Mouse (Mus musculus): ENCODE data around the gene Pp2d1.

Gene Pp2d1

DNA sequence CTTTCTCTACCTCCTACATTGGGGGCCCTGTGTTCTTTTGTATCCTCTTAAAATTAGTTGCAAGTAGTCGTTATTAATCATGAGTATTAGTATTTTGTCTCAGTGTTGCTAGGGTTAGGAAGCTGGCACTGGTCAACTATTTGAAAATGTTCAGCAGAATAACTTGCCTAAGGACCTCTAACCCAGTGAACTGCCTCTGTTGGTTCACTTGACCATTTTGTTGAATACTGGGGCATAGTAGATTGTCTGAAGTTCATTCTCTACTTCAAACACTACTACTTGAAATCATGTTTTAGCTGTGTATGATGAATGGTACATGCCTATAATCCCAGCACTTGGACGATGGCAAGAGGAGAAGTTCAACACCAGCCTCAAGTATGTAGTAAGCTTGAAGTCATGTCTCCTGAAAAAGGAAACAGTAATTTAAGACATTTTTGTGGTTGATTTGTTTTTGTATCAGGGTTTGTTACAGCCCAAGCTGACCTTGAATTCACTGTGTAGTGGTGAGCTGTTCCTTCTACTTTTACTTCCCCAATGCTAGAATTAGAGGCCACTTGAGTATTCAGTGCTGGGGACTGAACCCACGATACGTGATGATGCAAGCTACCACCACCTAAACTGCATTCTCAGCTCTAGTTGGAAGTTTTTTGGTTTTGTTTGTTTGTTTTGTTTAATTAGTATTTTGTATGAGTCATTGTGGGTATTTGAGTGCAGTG is 50.8 kb downstream of the Pp2d1 start:
- ATAC-seq (ENCODE audit: insufficient number of reproducible peaks, low FRiP score, low TSS enrichment) = no peak

DNA sequence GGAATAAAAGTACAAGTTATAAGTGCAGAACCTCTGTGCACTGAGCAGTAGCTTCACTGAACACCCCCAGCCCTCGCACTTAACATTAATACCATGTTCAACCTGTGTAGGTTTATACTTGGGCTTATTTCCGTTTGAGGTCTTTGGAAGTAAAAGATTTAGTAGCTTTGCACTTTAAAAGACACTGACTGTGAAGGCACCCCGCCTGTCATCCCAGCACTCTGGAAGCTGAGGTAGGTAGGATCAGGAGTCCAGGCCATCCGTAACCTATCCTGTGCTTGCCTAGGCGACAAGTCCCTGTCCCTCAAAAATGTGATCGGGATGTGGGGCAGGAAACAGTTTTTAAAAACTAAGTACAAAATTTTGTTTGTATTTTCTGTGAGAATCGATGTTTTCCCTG is 58.8 kb downstream of the Pp2d1 start:
- ATAC-seq (ENCODE audit: insufficient number of reproducible peaks, low FRiP score, low TSS enrichment) = no peak

DNA sequence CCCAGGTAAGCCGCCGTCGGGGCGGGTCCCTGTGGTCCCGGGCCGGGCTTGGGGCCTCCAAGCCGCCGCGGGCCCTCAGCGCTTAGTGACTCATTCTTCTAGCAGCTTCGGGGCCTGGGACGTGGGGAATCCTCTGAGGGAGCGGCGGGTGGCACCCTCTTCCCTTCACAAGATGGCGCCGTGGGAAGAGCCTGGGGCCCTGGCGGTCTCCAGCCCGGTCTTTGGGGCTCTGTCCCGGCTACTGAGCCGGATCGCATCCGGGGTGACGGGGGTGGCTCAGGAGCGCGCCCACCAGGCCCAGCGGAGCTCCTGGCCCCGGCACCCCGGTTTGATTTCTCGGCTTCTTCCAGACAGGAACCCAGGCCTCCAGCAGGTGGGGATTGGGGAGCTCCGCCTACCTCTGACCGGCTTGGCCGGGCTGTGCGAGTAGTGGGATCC is 59.6 kb downstream of the Pp2d1 start:
- peak; percentile 47 for ATAC-seq (ENCODE audit: insufficient number of reproducible peaks, low FRiP score, low TSS enrichment)

DNA sequence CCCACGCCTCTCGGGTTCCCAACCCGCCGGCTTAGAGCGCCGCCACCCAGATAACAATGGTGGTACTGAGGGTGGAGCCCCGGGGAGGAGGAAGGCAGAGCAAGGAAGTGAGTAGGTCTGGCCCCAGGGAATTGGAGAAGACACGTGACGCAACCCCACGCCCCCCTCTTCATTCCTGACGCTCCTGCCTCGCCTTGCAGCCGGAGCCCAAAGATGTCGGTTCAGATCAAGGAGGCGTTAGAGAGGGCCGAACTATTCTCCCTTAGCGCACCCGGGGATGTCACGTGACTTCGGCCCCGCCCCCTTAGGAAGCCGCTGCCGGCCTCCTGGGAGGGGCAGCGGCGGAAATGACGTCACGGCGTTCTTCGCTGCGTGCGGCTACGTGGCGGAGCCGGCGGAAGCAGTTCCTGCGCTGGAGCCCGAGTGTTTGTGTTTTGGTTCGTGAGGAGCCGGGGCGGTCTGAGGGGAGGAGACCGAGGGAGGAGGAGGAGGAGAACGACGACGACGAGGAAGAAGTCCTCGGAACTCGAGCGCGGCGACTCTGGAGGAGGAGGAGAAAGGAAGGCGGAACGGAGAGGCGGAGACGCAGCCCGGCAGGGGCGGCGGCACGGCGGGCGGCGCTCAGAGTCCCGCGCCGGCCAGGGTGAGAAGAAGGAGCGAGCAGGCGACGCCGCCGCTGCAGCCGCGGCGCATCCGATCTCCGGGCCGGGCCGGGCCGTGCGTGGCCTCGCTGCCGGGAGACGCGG is 60.2 kb downstream of the Pp2d1 start, which contains the start of gene Rab5a:
Rab5a (plus strand) TSS at position 377 of the 746 bp plus-strand sequence.
- ATAC-seq (ENCODE audit: insufficient number of reproducible peaks, low FRiP score, low TSS enrichment) = peak; percentile 93

DNA sequence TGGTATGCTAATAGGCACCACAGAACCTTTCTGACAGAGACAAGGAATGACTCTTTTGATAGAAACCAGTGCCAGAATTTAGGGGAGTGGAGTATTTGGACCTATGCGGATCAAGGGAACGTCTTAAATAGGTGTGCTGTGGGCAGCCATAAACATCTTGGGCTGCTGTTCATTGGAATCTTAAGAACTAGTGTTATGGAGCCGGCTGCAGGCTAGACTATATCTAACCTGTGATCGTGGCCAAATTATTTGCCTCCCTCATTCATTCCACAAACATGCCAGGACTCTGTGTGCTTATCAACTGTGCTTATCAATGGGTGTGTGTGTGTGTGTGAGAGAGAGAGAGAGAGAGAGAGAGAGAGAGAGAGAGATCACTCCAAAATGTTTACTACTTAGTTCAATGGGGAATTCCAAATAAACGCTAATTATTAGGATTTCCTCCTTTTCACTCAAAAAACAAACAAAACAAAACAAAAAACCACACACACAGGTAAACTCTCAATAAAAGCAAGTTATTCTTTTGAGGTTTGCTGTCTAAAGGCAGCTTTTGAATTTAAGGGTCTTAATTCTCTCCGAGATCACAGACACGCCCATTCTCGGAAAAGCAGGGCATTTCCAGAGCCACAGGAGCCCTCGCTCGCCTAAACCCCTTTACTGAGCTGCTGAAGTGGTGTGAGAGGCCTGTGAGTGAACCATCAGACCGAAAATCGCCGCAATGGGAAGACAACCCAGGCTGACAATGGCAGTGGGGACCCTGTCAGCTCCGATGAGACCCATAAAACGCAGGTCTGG is 61.0 kb downstream of the Pp2d1 start:
- ATAC-seq (ENCODE audit: insufficient number of reproducible peaks, low FRiP score, low TSS enrichment) = no peak

DNA sequence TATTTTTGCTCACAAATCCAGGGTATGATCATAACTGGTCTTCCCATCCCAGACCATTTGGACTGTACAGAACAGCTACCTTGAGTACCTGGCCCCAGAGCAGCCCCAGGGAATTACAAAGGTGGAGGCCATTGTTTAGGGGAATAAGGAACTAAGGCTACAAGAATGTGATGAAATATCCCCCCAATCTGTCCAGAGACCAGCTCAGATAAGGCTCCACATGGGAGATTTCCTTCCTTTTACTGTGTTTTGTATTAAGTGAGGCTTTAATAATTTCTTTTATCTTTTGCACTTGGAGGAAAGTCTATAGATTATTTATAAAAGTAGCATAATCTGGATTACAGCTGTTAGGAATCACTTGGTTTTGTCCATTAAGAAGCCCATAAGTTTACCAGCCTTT is 70.6 kb downstream of the Pp2d1 start:
- ATAC-seq (ENCODE audit: insufficient number of reproducible peaks, low FRiP score, low TSS enrichment) = no peak

DNA sequence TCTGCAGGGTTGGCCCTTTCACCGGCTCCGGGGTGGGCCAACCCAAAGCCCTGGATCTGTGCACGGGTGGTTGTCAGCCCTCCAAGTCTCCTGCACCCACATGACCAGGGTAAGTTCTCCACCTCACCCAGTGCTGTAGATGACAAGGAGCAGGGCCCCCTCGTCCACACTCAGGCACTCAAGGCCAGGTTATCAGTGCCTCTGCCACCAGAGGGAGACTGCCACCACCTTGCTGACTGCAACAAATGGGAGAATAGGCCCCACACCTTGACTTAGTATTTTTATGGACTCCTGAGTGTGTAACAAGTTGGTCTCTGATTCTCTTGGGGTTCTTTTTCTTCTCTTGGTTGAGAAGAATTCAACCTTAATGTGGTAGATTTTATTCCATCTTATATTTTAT is 73.7 kb downstream of the Pp2d1 start:
- no peak for ATAC-seq (ENCODE audit: insufficient number of reproducible peaks, low FRiP score, low TSS enrichment)

DNA sequence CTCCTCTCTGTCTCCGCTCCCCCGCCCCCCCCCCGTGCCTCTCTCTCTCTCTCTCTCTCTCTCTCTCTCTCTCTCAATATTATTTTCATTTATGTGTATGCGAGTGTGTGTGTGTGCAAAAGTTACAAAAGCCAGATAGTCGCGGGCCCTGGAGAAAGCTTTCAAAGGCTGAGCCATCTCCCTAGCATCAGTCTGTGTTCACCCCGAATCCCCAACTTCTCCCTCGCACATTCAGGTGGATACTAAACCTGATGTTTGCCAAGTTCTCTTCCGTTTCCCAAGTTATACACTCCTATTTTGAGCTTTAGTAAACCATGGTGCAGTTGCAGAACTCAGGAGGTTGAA is 75.8 kb downstream of the Pp2d1 start:
- ATAC-seq (ENCODE audit: insufficient number of reproducible peaks, low FRiP score, low TSS enrichment) = no peak

DNA sequence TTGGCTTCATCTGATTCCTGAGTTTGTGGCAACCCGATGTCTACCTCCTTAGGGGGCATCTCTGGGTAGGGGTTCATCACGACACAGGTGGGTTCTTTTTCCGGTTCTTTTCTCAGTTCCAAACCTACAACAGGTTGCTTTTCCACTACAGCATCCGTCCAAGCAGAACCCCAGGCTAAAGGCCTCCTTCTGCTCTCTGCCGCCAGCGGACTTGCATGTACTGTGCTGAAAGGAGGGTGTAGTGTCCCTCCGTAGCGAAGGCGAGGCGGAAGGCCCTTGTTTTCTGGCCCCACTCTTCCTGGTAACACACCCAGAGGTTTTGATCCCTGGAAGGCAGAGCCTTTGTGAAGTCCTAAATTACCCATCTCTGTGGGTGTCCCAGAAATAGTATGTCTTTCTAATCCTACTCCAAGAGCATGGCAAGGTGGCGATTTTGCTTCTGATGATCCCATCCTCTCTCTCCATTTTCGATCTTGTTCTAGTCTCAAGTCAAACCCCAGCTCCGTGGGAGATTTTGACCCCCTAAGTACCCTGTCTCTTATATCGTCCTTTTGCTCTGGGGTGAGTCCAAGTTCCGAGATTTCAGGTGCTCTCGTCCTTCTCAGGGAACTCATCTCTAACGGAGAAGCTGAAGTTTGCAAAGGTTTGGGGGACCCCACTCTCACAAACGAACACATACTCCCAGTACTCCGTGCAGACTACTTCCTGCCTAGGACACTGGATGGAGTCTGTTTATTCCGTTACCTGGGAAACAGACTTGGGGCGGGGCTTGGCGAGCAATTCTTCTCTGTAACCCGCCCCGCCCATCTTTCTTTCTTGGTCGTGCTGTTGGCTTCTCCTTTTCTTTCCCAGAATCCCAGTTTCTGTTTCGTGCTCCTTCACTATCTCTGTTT is 76.4 kb downstream of the Pp2d1 start, which contains the start of gene Efhb:
Efhb (minus strand) TSS at position 719 of the 893 bp plus-strand sequence.
- peak; percentile 76; the same call in 1 of the 2 replicates for ATAC-seq (ENCODE audit: insufficient number of reproducible peaks, low FRiP score, low TSS enrichment)
